Mouse (Mus musculus) stomach, postnatal 0 days (tissue): ENCODE measurements around the gene Gpr83. TPM values are rescaled to one million over a fixed set of nuclear protein-coding genes. Genes with fewer than 3 reads are reported as not detected.

ENCODE experiments used
- ATAC-seq: fragments of 200-750 bp; cut with Nextera tagmentation; 2 replicates; pipeline ENCODE4 v1.8.0; 2017; ENCODE audit not compliant: low FRiP score, low TSS enrichment
- DNase-seq: peaks from one replicate; pipeline ENCODE4 v3.0.0-alpha.2; 2016; ENCODE audit warnings: low spot score
- H3K27ac ChIP-seq: fragments of 300-500 bp; sonication (generic); replicated peaks from 2 replicates; pipeline ENCODE4 v1.5.1; 2014; ENCODE audit warnings: mild to moderate bottlenecking, control low read depth
- H3K27me3 ChIP-seq: fragments of 300-500 bp; sonication (generic); 2 replicates; pipeline ENCODE4 v1.6.1; 2014; ENCODE audit warnings: low read length; ENCODE audit not compliant: control insufficient read depth, insufficient read depth
- H3K36me3 ChIP-seq: fragments of 300-500 bp; sonication (generic); 2 replicates; pipeline ENCODE4 v1.6.1; 2014; ENCODE audit warnings: low read length, mixed read lengths; ENCODE audit not compliant: control insufficient read depth, insufficient read depth
- H3K4me1 ChIP-seq: fragments of 300-500 bp; sonication (generic); replicated peaks from 2 replicates; pipeline ENCODE4 v1.6.1; 2014; ENCODE audit warnings: antibody characterized with exemption; ENCODE audit not compliant: control insufficient read depth, insufficient read depth
- H3K4me2 ChIP-seq: fragments of 300-500 bp; sonication (generic); replicated peaks from 2 replicates; pipeline ENCODE4 v1.6.1; 2014; ENCODE audit warnings: low read depth, mild to moderate bottlenecking, control low read depth, moderate library complexity
- H3K4me3 ChIP-seq: fragments of 300-500 bp; sonication (generic); 2 replicates; pipeline ENCODE4 v1.5.1; 2014; ENCODE audit warnings: low read depth, low read length, control low read depth
- H3K9ac ChIP-seq: fragments of 300-500 bp; sonication (generic); 2 replicates; pipeline ENCODE4 v1.6.1; 2014; ENCODE audit warnings: mild to moderate bottlenecking, low read length, control low read depth, mixed read lengths
- H3K9me3 ChIP-seq: fragments of 300-500 bp; sonication (generic); 2 replicates; pipeline ENCODE4 v1.6.1; 2016; ENCODE audit warnings: low read length; ENCODE audit not compliant: control insufficient read depth
- CTCF ChIP-seq: IDR thresholded peaks from 2 replicates; pipeline ENCODE4 v1.5.1; 2016; ENCODE audit warnings: antibody characterized with exemption, low read depth, mild to moderate bottlenecking, moderate library complexity
- EP300 ChIP-seq: optimal IDR thresholded peaks from 2 replicates; pipeline ENCODE3; 2016; ENCODE audit warnings: antibody characterized with exemption
- WGBS: fragments of 180-500 bp; shearing (Covaris S2); extraction: QIAGEN DNeasy Blood & Tissue Kit; methylation state at CpG from one replicate; pipeline ENCODE4 v1.1.7; 2014; 5-methylcytosine and 5-hydroxymethylcytosine counted together
- polyA plus RNA-seq: library from polyadenylated mRNA; unstranded; fragments of >200 nt; fragmentation: Nextera tagmentation; extraction: Ambion mirVana; gene quantifications from 2 replicates; pipeline ENCODE4 v1.2.1, GENCODE M21; 2015

Gene Gpr83
- polyA plus RNA-seq, 1 experiment from 2014 or later: 0.28 TPM

DNA sequence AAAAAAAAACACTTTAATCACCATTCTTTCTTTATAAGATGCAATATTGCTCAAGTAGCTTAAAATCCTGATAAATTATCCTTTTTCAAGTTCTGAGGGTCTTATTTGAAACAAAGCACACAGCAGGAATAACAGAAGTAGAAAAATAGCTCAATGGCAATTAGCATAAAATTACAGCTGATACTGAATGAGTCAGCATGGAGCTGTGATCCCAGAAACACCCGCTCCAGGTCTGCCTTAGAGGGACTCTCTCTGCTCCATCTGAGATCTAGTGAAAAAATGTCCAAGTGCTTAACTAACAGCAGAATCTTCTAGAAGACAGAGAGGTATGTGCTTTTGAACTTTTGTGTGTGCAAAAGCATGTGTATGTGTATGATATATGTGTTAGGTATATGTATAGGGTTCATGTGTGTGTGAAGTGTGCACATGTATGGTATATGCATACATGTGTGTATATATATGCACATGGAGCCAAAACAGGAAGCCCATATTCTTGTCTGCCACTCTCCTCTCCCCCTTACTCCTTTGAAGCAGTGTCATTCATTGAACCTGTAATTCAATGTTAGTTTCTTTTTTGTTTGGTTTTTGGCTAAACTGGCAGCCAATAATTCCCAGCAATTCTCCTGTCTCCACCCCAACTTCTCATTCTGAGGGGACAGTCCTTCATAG lies 11.6 kb upstream of the Gpr83 start:
- ATAC-seq (no peak), DNase-seq (no peak)
- Histone ChIP-seq H3K36me3 (no peaks in the 10 kb centered on the region), H3K27me3 (no peaks in the 10 kb centered on the region), H3K9me3 (no peaks in the 10 kb centered on the region), H3K4me1 (no peaks in the 10 kb centered on the region), H3K27ac (no peak overlapping the region), H3K4me3 (no peak overlapping the region), H3K4me2 (no peak overlapping the region), H3K9ac (no peak overlapping the region)
- WGBS: 62% methylated on average over 1 of the region's 1 CpGs
- TF ChIP-seq EP300 (no peak), CTCF (no peak)

DNA sequence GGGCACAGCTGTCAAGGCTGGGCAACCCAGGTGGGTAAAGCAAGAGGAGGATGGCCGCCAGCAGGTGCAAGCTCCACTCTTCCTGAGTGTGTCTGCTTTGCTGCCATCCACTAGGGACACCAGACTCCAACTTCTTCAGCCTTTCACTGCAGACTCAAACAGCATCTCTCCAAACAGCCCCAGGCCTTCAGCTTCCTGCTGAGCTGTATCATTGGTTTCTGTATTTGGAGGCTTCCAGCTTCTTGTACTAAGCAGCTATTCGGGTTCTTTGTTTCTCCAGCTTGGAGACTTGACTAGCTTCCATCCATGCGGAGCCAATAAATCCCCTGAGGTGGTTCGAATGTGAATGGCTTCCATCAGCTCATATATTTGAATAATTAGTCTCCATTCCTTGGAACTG lies 5.4 kb upstream of the Gpr83 start:
- H3K4me1 ChIP-seq: no peaks in the 10 kb centered on the region
- H3K27ac ChIP-seq: no peak overlapping the region
- H3K36me3 ChIP-seq: no peaks in the 10 kb centered on the region
- 81% methylated on average over 4 of the region's 4 CpGs for WGBS
- TF ChIP-seq EP300: no peak
- no peak for TF ChIP-seq CTCF
- H3K27me3 ChIP-seq: 0 out of 2 replicates have a peak, but pooled peaks cover 3% of the 10 kb centered on the region
- no peak overlapping the region for H3K9ac ChIP-seq
- no peak overlapping the region for H3K4me2 ChIP-seq
- no peak overlapping the region for H3K4me3 ChIP-seq
- no peaks in the 10 kb centered on the region for H3K9me3 ChIP-seq
- ATAC-seq (no peak), DNase-seq (no peak)

DNA sequence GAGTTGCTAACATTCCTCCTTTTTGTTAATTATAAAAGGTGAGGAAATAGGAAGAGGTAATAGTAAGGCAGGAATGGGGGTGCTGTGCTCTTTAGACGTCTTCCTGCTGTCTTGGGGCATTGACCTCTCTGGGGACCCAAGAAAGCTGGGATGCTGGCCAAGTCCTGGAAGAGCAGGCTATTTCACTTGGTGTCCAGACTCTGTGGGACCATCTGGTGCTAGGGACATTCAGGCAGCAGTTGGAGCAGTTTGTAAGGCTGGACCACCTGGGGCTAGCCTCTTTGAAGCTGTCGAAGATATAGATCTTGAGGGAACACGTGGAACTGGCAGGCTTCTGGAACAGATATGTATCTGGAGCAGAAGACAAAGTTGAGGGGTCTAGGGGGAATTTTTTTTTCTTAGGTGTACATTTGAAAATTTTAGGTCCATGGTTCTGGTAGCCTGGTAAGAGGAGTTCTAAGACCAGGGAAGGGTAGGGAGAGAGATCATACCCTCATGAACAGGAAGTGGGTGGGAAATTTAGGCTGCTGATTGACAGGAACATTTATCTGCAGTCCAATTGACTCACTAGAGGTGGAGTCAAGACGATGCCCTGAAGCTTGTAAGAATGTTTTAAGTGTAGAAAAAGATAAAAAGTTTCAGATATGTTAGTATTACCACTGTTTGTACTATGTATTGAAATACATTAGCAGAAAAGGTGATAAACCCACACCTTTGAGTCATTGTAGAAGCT lies 2.9 kb upstream of the Gpr83 start:
- no peak overlapping the region for H3K4me3 ChIP-seq
- WGBS: 40% methylated on average over 4 of the region's 4 CpGs
- H3K4me2 ChIP-seq: no peak overlapping the region
- no peak overlapping the region for H3K9ac ChIP-seq
- no peak overlapping the region for H3K27ac ChIP-seq
- H3K4me1 ChIP-seq: no peaks in the 10 kb centered on the region
- DNase-seq (no peak), ATAC-seq (no peak)
- H3K9me3 ChIP-seq: no peaks in the 10 kb centered on the region
- H3K27me3 ChIP-seq: 0 out of 2 replicates have a peak, but pooled peaks cover 4% of the 10 kb centered on the region
- no peak for TF ChIP-seq EP300
- no peak for TF ChIP-seq CTCF
- H3K36me3 ChIP-seq: no peaks in the 10 kb centered on the region

DNA sequence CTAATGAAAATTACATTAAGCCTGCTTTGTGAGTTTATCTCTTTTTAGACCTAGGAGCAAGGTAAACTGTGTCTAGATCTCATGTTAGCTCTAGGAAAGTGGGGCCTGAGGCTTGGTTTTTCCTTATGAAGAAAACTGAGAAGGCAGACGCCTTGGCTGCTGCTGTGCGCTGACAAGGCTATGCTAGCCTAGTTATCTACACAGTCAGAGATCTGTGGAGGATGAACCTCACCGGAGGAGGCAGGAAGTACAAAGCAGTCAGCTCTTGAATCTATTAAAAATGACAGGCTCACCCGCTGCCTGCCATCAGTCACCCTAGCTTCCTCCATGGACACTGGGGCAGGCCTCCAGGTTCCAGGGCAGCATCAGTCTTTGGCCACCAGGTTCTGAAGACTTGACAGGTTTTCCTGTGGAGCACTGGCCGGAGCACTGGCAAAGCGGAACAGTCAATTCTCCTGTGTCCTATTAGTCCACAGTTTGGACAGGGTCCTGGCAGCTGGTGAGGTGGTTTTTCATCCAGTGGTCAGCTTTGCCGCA lies 1.8 kb upstream of the Gpr83 start:
- H3K9me3 ChIP-seq: no peaks in the 10 kb centered on the region
- WGBS: 60% methylated on average over 7 of the region's 7 CpGs
- no peak overlapping the region for H3K4me2 ChIP-seq
- no peak for TF ChIP-seq EP300
- TF ChIP-seq CTCF: no peak
- H3K27ac ChIP-seq: no peak overlapping the region
- H3K27me3 ChIP-seq: 0 out of 2 replicates have a peak, but pooled peaks cover 4% of the 10 kb centered on the region
- H3K36me3 ChIP-seq: no peaks in the 10 kb centered on the region
- no peak overlapping the region for H3K4me3 ChIP-seq
- no peaks in the 10 kb centered on the region for H3K4me1 ChIP-seq
- DNase-seq: no peak
- no peak overlapping the region for H3K9ac ChIP-seq
- ATAC-seq: no peak

DNA sequence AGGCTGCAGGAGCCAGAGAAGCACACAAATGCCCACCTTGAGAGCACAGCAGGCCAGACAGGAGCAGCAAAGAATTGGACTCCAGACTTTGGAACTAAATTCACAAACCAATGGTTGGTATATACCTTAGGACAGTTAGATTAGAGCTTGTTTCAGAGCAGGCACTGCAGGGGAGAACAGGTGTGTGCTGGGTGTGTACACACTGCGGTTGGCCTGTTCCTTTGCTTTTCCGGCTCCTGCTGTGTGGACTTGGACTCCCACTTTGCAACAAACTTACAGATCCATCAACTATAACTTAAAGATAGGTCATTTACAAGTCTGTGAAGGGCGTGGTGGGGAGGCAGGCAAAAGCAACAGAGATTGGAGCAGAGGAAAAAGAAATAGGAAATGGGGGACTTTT lies 1.2 kb upstream of the Gpr83 start:
- Histone ChIP-seq H3K4me2 (no peak overlapping the region), H3K9me3 (no peaks in the 10 kb centered on the region), H3K36me3 (no peaks in the 10 kb centered on the region), H3K4me3 (no peak overlapping the region), H3K27me3 (0 out of 2 replicates have a peak, but pooled peaks cover 4% of the 10 kb centered on the region), H3K27ac (no peak overlapping the region), H3K9ac (no peak overlapping the region), H3K4me1 (no peaks in the 10 kb centered on the region)
- DNase-seq (peak; percentile 30), ATAC-seq (peak; percentile 57; the same call in 1 of the 2 replicates)
- WGBS: 61% methylated on average over 3 of the region's 3 CpGs
- no peak for TF ChIP-seq EP300
- TF ChIP-seq CTCF: no peak

DNA sequence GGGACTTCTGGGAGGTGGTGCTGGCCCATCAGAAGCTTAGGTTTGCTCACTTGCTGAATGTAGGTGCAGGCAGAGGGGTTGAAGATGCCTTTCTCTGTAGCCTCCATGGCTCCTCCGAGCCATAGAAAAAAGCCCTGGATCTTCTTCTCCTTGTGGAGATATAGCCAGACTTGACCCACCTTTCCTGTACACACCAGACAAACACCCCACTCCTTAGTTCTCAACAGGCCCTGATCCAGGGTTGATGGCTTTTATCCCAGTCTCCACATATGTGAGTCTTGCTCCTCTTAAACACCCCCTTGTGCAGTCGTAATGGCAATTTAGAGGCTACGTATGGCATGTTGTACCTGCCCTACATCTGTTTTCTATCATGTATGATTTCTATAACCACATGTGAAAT lies 3.1 kb downstream of the Gpr83 start:
- 87% methylated on average over 3 of the region's 3 CpGs for WGBS
- no peak for ATAC-seq

More for the DNA sequence above, 3.1 kb downstream of the Gpr83 start:
- H3K9ac ChIP-seq: no peak overlapping the region
- no peaks in the 10 kb centered on the region for H3K9me3 ChIP-seq
- no peak overlapping the region for H3K27ac ChIP-seq
- no peaks in the 10 kb centered on the region for H3K4me1 ChIP-seq
- H3K36me3 ChIP-seq: no peaks in the 10 kb centered on the region
- no peak for DNase-seq
- H3K27me3 ChIP-seq: 0 out of 2 replicates have a peak, but pooled peaks cover 4% of the 10 kb centered on the region
- H3K4me2 ChIP-seq: no peak overlapping the region
- H3K4me3 ChIP-seq: no peak overlapping the region
- no peak for TF ChIP-seq CTCF
- TF ChIP-seq EP300: no peak
